Mouse (Mus musculus) MEL-GATA-1-ER (cell line): Measurements from ENCODE around the gene Ripply3.

ENCODE experiments used
- DNase-seq: peaks from one replicate; pipeline ENCODE4 v3.0.0-alpha.2; 2012; ENCODE audit warnings: low read depth; ENCODE audit errors: extremely low read depth

The Ripply3 gene

DNA sequence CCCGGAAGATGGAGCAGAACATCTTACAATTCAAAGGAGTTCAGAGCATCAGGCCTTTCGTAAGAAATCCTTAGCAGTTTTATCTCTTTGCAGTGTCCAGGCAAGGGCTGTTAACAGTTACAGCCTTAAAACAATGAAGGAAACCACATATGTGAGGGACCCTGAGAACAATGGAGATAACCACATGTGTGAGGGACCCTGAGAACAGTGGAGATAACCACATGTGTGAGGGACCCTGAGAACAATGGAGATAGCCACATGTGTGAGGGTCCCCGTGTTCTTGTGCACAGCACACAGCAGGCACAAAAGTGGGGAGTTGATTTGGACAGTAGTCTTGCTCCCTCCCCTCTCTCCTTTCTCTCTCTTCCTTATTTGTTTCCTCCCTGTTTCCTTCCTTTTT is 29.9 kb downstream of the Ripply3 start:
- peak; percentile 38 for DNase-seq

DNA sequence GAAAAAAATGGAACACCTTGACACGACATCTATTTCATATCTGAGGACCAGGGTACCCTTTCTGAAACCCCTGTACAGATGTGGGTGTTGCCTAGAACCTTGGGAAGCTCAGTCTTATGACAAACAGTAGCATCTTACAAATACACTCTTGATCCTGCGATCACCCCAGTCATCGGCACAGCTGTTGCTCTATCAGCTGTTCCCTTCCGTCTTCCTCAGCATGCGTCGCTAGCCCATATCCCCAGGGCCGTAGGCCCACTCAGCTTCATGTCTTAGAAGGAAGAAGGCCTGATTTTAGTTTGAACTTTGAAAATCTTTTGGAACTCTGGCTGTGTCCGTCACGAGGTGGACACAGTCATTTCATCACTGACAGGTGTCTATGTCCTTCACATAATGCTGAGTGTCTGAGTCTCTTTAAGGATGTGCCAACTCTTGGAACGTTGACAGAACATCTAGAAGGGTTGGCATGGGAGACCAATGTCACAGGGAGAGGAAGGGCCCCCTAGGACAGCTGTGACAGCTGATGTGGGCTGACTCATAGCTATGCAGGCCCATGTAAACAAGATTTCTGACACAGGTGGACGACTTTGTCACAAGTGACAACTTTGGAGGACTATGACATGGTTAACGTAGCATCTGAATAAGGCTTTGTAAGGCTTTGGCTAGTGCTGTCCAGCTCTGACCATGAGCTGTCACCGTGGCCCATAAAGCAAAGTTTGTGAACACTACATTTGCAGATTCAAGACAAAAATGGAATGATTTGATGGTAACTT is 32.5 kb downstream of the Ripply3 start:
- no peak for DNase-seq

DNA sequence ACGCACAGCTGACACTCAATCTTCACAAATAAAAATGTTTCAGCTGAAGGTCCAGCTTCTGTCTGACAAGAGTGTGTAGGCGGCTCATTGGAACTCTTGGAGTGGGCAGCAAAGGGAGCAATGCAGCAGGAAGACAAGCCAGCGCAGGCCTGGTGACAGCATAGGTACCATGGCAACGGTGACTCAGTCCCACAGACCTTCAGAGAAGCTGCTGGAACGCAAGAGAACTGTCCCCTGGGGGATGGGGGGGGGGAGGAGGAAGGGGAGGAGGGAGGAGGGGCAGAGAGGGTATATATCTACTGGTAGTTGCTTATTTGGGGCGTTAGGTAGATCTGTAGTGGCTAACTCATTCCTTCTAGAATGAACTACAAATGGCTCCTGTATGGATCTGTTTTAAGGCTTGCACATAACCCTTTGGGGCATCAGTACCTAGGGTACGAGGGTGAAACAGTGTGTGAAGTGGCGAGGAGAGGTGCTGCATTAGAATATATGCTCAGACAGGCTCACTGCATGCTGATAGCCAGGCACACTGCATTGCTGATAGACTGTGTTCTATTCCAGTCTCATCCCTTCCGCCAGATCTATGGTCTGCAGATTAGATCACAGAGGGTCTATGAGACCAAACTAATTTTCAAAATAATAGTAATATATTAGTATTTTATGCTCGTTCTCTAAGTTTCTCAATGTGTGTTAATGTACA is 34.1 kb downstream of the Ripply3 start:
- DNase-seq: no peak

DNA sequence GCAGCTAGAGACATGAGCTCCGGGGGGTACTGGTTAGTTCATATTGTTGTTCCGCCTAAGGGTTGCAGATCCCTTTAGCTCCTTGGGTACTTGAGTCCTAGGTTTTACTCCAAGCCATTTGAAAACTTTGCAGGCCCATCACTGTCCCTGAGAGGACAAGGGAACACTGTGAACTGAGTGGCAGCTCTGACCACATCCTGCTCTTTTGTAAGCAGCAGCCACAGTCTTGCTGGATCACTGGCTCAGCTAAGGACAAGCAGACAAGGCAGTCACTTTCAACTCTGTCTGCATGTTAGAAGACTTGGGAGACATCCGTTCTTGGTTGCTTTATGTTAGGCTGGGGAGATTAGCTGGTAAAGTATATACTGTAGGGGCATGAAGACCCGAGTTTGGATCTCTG is 35.6 kb downstream of the Ripply3 start:
- DNase-seq: no peak

DNA sequence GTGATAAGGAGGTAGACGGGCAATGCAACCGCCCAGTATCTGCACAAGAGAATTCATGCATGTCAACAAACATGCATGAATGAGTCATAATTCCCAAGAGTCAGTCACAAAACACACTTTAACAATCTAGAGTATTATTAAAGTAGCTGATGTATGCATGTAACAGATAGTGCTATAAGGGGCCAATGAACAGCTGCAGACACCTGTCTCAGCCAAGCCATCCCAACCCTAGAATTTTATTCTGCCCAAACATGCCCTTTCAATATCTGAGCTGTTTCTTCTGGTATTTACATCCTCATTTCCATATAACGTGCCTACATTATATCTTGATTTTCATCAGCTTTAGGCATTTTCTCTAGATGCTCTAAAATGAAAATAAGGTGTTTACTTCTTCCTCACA is 37.2 kb downstream of the Ripply3 start:
- DNase-seq: no peak

DNA sequence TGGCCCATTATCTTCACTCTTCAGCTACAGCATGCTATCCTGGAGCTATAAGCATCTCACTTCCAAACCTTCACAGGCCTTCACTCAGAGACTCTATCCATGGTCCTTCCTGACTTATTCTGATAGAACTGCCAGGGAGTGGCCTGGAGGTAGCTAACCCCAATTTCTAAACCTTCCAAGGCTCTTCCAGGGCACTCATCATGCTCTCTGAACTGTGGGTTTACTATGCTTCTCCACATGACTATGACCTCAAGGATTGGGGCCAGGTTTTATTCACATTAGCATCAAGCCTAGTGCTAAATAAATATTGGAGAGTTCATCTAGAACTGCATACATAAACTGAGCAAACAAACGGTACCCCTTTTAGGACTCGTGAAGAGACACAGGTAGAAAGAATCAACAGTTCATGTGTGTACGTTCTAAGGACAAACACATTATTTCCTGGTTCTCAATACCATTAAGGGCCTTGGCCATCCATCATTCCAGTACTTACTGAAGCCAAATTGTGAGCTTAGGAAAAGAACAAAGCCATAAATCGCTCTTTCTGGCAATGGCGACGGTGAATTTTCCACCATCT is 41.5 kb downstream of the Ripply3 start:
- no peak for DNase-seq

DNA sequence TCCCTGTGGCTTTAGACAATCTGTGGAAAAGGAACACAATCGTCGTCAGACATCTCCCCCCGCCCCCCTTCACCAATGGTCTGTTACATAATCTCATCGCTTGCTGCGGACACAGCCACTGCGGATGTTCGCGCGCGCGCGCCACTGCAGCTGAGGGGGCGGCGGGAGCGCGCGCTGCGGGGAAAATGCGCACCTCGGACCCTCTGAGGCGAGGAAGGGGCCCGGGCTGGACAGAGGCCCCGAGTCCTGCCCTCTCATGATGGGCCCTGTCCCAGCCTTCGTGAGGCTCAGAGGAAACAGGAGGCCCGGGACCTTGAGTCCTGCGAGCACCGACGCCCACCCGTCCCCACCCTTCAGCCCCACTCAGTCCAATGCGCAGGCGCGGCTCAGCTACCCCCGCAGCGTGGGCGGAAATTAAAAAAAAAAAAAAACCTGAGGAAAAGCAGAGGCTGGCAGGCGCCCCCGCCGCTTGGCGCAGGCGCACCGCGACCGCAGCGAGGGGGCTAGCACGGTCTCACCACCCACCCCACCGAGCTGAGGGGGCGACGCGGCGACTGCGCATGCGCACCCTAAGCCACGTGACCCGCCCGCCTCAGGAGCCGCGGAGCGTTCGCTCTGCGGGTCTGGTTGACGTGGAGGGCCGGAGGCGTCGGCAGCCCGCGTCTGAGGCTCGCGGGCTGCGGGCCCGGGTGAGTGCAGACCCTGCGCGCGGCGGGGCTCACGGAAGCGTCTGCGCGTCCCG is 42.1 kb downstream of the Ripply3 start, which contains the start of gene Ttc3:
Ttc3 (plus strand) TSS at position 446 of the 742 bp plus-strand sequence.
- DNase-seq: peak; percentile 51

DNA sequence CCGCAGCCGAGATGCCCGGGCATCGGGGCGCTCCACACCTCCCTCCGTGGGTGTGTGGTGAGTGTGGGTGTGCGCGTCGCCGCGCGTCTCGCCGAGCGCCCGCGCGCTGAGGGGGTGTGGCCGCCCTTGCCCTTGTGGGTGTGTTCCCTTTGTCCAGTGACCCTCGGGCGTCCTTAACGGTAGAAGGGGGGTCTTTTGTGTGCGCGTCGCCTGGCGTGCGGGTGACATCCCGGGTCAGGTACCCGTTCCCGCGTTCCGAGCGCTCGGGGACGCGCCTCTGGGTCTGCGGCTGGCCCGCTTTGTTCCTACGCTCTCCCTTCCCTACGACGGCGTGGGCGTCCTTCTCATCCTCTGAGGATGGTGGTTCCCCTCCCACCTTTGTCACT is 42.7 kb downstream of the Ripply3 start:
- DNase-seq: peak; percentile 41

DNA sequence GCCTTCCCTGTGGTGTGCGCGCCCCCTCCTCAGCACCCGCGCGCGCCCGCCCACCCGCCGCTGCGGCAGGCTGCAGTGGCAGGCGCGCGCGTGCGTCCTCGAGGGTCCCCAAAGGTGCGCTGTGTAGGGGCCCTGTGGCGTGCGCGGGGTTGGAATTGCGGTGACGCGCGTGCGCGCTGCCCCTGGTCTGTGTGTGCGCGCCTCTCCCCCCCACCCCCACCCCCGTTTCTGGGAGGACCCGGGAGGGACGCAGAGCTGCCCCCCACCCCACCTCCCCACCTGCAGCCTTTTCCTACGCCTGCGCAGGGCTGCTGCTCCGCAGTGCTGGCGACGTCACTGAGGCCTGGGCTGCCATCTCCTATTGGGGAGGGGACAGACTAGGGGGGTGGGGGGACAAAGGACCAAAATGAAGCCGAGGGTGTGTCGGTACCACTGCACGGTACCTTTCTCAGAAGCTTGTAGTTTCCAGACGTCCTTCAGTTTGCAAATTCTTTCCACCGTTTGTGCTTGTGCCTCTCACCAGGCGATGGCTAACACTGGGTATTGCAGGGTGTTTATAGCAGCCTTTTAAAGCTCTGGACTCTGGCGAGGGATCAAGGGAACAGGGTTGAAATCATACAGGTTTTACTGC is 43.2 kb downstream of the Ripply3 start, which contains the start of gene Pigp:
Pigp (minus strand) TSS at position 542 of the 631 bp plus-strand sequence.
- DNase-seq: peak; percentile 66

DNA sequence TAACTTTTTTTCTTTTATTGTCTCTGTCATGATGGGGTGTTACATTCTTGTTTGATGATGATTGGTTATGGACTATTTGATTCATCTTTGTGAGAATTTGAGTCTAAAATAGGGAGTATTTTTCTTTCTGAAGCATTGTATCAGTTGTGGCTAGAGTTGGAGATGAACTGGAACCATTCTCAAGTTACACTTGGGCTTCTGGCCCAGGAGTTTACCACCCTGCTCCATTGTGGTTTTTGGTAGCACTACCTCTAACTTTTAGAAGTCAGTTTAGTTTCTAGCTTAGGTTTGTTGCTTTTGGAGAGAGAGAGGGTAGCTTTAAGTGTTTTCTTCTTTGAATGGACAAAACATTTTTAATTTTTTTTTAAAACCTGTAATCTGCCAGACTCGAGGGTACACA is 51.2 kb downstream of the Ripply3 start:
- no peak for DNase-seq

DNA sequence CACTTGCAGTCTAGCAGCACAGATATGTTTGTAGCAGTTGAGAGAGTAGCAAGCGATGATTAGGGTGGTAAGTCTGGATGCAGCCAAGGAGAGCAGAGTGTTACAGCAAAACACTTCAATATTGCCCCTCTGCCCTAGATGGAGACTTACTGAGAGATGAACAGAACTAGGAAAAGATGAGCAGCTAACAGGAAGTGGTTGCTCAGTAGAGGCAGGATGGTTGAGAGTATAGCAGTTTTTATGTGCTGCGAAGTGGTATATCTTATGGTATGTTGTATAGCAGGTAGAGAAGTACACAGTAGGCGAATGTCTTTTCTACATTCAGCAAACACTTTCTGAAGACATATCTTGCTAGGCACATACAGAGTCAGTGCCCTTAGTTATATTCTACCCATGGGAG is 55.1 kb downstream of the Ripply3 start:
- no peak for DNase-seq
